In genomic region chr7:144981426-144982079, GRCm38 (mm10) we compare ENCODE assay signal across 21 mouse cellular contexts. TPM values are rescaled to one million over a fixed set of nuclear protein-coding genes. Genes with fewer than 3 reads are reported as not detected.
DNase-seq lines count a peak whose midpoint lies in the region; ATAC-seq and TF ChIP-seq lines count a peak whose summit lies in the region.
"Had no signal": no experiment of that assay in that cellular context is flagged by ENCODE, and none has a peak within 500 bp of the region (broad histone marks: within the 10 kb centered on the region; RNA-seq: fewer than 3 reads in every experiment).

No protein-coding gene starts in this region.

- TF ChIP-seq POLR2A in lung, adult 2 months (IDR thresholded peaks at IDR 0.05; ENCODE audit: borderline replicate concordance, extremely low read depth, low read depth, low read length) = no peak

- WGBS in lung, adult 2 months = 42% methylated on average over 8 of the region's 8 CpGs
- WGBS in stomach, postnatal 0 days = 68% methylated on average over 8 of the region's 8 CpGs

- TF ChIP-seq CTCF in lung, adult 2 months (IDR thresholded peaks at IDR 0.05; ENCODE audit: insufficient read depth, low read length) = no peak
- no peak for TF ChIP-seq CTCF in stomach, postnatal 0 days (IDR thresholded peaks at IDR 0.05; ENCODE audit: low read depth)

- no peak overlapping the region for H3K4me3 ChIP-seq in lung, adult 2 months (replicated peaks; ENCODE audit: extremely low read depth, low read depth, low read length)
- H3K4me3 ChIP-seq in stomach, postnatal 0 days (ENCODE audit: low read depth, low read length) = no peak overlapping the region
- H3K4me3 ChIP-seq: erythroblast, embryonic 14.5 days; hindbrain, embryonic 13.5 days; intestine, embryonic 15.5 days; layer of hippocampus, adult 2 months; limb, embryonic 13.5 days; midbrain, embryonic 12.5 days had no signal

- no peaks in the 10 kb centered on the region for H3K36me3 ChIP-seq in stomach, postnatal 0 days (ENCODE audit: control insufficient read depth, insufficient read depth, low read length)
- H3K36me3 ChIP-seq: G1E; hindbrain, embryonic 13.5 days; intestine, embryonic 15.5 days; limb, embryonic 13.5 days; midbrain, embryonic 12.5 days had no signal

- peak; percentile 95 for DNase-seq in heart, adult 11 months
- no peak for DNase-seq in heart, postnatal 4 days
- peak; percentile 18 to 32 for DNase-seq in lung, adult 18-20 months
- no peak for DNase-seq in lung, adult 2 months
- DNase-seq in lung, postnatal 14 days = peak; percentile 16
- DNase-seq in stomach, postnatal 0 days (ENCODE audit: low spot score) = no peak
- DNase-seq in cerebellum, adult 9-11 months = no peak
- DNase-seq: adrenal gland, postnatal 14 days; cerebellum, adult 8-10 months; gastrocnemius, postnatal 36 days; right cerebral cortex, adult 18-20 months had no signal

- no peak for TF ChIP-seq EP300 in stomach, postnatal 0 days (optimal IDR thresholded peaks at IDR 0.05)

- no peak overlapping the region for H3K4me2 ChIP-seq in stomach, postnatal 0 days (replicated peaks; ENCODE audit: low read depth)
- H3K4me2 ChIP-seq: hindbrain, embryonic 13.5 days; intestine, embryonic 15.5 days; limb, embryonic 13.5 days; midbrain, embryonic 12.5 days had no signal

- H3K27ac ChIP-seq in stomach, postnatal 0 days (replicated peaks) = 0 out of 2 replicates have a peak overlapping the region, but pooled peaks have one; percentile 8
- H3K27ac ChIP-seq: hindbrain, embryonic 13.5 days; intestine, embryonic 15.5 days; kidney, postnatal 0 days; layer of hippocampus, adult 2 months; limb, embryonic 13.5 days; midbrain, embryonic 12.5 days had no signal

- H3K27me3 ChIP-seq in stomach, postnatal 0 days (ENCODE audit: control insufficient read depth, insufficient read depth, low read length) = no peaks in the 10 kb centered on the region
- H3K27me3 ChIP-seq: hindbrain, embryonic 13.5 days; intestine, embryonic 15.5 days; limb, embryonic 13.5 days; midbrain, embryonic 12.5 days had no signal

- no peak overlapping the region for H3K9ac ChIP-seq in stomach, postnatal 0 days (ENCODE audit: low read length)
- H3K9ac ChIP-seq: hindbrain, embryonic 13.5 days; intestine, embryonic 15.5 days; limb, embryonic 13.5 days; midbrain, embryonic 12.5 days had no signal

- no peak for ATAC-seq in stomach, postnatal 0 days (ENCODE audit: low FRiP score, low TSS enrichment)
- ATAC-seq in CD4-positive, CD25-positive, alpha-beta regulatory T cell, adult 4 months = no peak
- ATAC-seq: forebrain, embryonic 16.5 days; intestine, embryonic 15.5 days had no signal

- no peaks in the 10 kb centered on the region for H3K9me3 ChIP-seq in stomach, postnatal 0 days (ENCODE audit: control insufficient read depth, low read length)
- H3K9me3 ChIP-seq: G1E; hindbrain, embryonic 13.5 days; intestine, embryonic 15.5 days; midbrain, embryonic 12.5 days had no signal

- H3K4me1 ChIP-seq in lung, adult 2 months (ENCODE audit: control insufficient read depth, insufficient read depth, low read length) = peaks cover 17% of the 10 kb centered on the region
- no peaks in the 10 kb centered on the region for H3K4me1 ChIP-seq in stomach, postnatal 0 days (replicated peaks; ENCODE audit: control insufficient read depth, insufficient read depth)
- H3K4me1 ChIP-seq: hindbrain, embryonic 13.5 days; intestine, embryonic 15.5 days; limb, embryonic 13.5 days; midbrain, embryonic 12.5 days had no signal

RNA-seq across cellular contexts. Expression of gene Ccnd1, which starts 41.8 kb away (rescaled TPM):
- 100 to 1,000 TPM; 128 to 130 TPM for total RNA-seq in heart, postnatal 4 days (2021)
- polyA plus RNA-seq in lung, adult 2 months (2012; rRNA removed) = 106 and 138 TPM in 2 replicates
- 38.7 and 38.9 TPM in 2 replicates for polyA plus RNA-seq in stomach, postnatal 0 days (2015; fragmentation: Nextera tagmentation; extraction: Ambion mirVana)
- polyA plus RNA-seq in CD4-positive, CD25-positive, alpha-beta regulatory T cell, adult 4 months (2017; shearing (Covaris generic)) = under 1 TPM; 0.83 to 0.87 TPM
- polyA plus RNA-seq: G1E had no signal

Comparison
In these comparisons a context has a peak if more than half of its experiments do, and no peak if none do; other contexts are left out.
1. DNase-seq: peak in heart, adult 11 months (single experiment), lung, adult 18-20 months (2 of 2) and lung, postnatal 14 days (single experiment); none in heart, postnatal 4 days (single experiment), lung, adult 2 months (single experiment), stomach, postnatal 0 days (single experiment) and cerebellum, adult 9-11 months (single experiment).
2. RNA of gene Ccnd1, which starts 41.8 kb away (polyA plus RNA-seq): 106 to 138 TPM in lung, adult 2 months and 38.7 to 38.9 TPM in stomach, postnatal 0 days; 0.83 to 0.87 TPM in CD4-positive, CD25-positive, alpha-beta regulatory T cell, adult 4 months; every median in the first group is over 10 times any median in the second.